Mouse (Mus musculus): ENCODE measurements around the gene Rab39. TPM values are rescaled to one million over a fixed set of nuclear protein-coding genes. Genes with fewer than 3 reads are reported as not detected.

Rab39 gene
- total RNA-seq (2021): 1 to 10 TPM; 1.2 to 1.6 TPM
- long read RNA-seq, experiment 1, partial matches to known transcripts: 0 of 2 reads
- long read RNA-seq, experiment 1, other reads (novel, unspliced or antisense): 0 of 2 reads
- long read RNA-seq, experiment 2, partial matches to known transcripts: 0 of 2 reads
- long read RNA-seq, experiment 2, other reads (novel, unspliced or antisense): 1 of 2 reads

- DNase-seq (ENCODE audit: low spot score in 2 of 2): peak; percentile 64 to 79
Observed at GRCm38 (mm10) chr9:53705992-53706696, at the start of gene Rab39. Gene Rab39 (minus strand): TSS chr9:53706232.

GRCm38 (mm10) chr9:53754801-53755200 lies 48.8 kb upstream of the Rab39 start:
- no peak for DNase-seq (ENCODE audit: low spot score in 2 of 2)

- no peak for DNase-seq (ENCODE audit: low spot score in 2 of 2)
Observed at GRCm38 (mm10) chr9:53750899-53751298, 44.9 kb upstream of the Rab39 start.

- DNase-seq (ENCODE audit: low spot score in 2 of 2): no peak
Observed at GRCm38 (mm10) chr9:53750411-53750810, 44.4 kb upstream of the Rab39 start.

- no peak for DNase-seq (ENCODE audit: low spot score in 2 of 2)
Observed at GRCm38 (mm10) chr9:53740829-53741404, 34.9 kb upstream of the Rab39 start.

- DNase-seq (ENCODE audit: low spot score in 2 of 2): peak; percentile 8 to 28
Observed at GRCm38 (mm10) chr9:53705491-53705991, 491 bp downstream of the Rab39 start.

GRCm38 (mm10) chr9:53702991-53703390 lies 3.0 kb downstream of the Rab39 start:
- DNase-seq (ENCODE audit: low spot score in 2 of 2): no peak

- no peak for DNase-seq (ENCODE audit: low spot score in 2 of 2)
Observed at GRCm38 (mm10) chr9:53700496-53700895, 5.5 kb downstream of the Rab39 start.

GRCm38 (mm10) chr9:53695846-53696245 lies 10.2 kb downstream of the Rab39 start:
- no peak for DNase-seq (ENCODE audit: low spot score in 2 of 2)

- DNase-seq (ENCODE audit: low spot score in 2 of 2): no peak
Observed at GRCm38 (mm10) chr9:53693718-53694117, 12.3 kb downstream of the Rab39 start.

GRCm38 (mm10) chr9:53691745-53692670 lies 14.0 kb downstream of the Rab39 start:
- no peak for DNase-seq (ENCODE audit: low spot score in 2 of 2)

GRCm38 (mm10) chr9:53680851-53681250 lies 25.2 kb downstream of the Rab39 start:
- no peak for DNase-seq (ENCODE audit: low spot score in 2 of 2)

GRCm38 (mm10) chr9:53676921-53677320 lies 29.1 kb downstream of the Rab39 start:
- no peak for DNase-seq (ENCODE audit: low spot score in 2 of 2)

GRCm38 (mm10) chr9:53673571-53673970 lies 32.5 kb downstream of the Rab39 start:
- DNase-seq (ENCODE audit: low spot score in 2 of 2): peak; percentile 75 to 87

- DNase-seq (ENCODE audit: low spot score in 2 of 2): peak; percentile 6 to 23
Observed at GRCm38 (mm10) chr9:53669680-53670219, 36.3 kb downstream of the Rab39 start, which contains the start of gene Cul5. Gene Cul5 (minus strand): TSS chr9:53670014.

GRCm38 (mm10) chr9:53667020-53667669 lies 38.9 kb downstream of the Rab39 start:
- DNase-seq (ENCODE audit: low spot score in 2 of 2): peak; percentile 87 to 94

- no peak for DNase-seq (ENCODE audit: low spot score in 2 of 2)
Observed at GRCm38 (mm10) chr9:53666665-53667019, 39.4 kb downstream of the Rab39 start.

- DNase-seq (ENCODE audit: low spot score in 2 of 2): no peak
Observed at GRCm38 (mm10) chr9:53665428-53665827, 40.6 kb downstream of the Rab39 start.

GRCm38 (mm10) chr9:53664819-53665218 lies 41.2 kb downstream of the Rab39 start:
- no peak for DNase-seq (ENCODE audit: low spot score in 2 of 2)

- no peak for DNase-seq (ENCODE audit: low spot score in 2 of 2)
Observed at GRCm38 (mm10) chr9:53634796-53635195, 71.2 kb downstream of the Rab39 start.

Data from left cerebral cortex, adult 18-20 months (tissue).